Mouse (Mus musculus): ENCODE measurements around the gene Phgr1.

The Phgr1 gene

GRCm38 (mm10) chr2:118751896-118752791 is 20.4 kb upstream of the Phgr1 start:
- DNase-seq = peak; percentile 97

- peak; percentile 86 for DNase-seq
Measured at GRCm38 (mm10) chr2:118752792-118753108, 19.8 kb upstream of the Phgr1 start.

- peak; percentile 78 for DNase-seq
Measured at GRCm38 (mm10) chr2:118754143-118754542, 18.4 kb upstream of the Phgr1 start.

GRCm38 (mm10) chr2:118755407-118755806 is 17.2 kb upstream of the Phgr1 start:
- peak; percentile 79 for DNase-seq

DNA sequence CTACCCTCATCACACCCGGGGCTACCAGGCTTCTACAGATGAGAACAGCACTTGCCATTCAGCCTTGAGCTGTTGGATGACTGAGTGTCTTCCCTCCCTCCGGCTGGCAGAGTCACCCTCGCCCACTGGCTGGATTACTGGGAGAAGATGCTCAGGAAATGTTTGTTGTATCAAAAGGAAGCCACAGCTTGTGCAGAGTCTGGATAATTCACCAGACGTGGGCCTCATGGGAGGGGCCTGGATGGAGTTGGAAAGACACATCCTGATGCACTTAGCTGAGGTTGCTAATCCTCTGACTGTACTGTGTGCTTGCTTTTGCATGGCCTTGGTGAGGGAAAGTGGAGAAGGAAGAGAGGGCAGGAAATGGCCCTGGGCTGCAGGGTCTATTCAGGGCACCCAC is 16.5 kb upstream of the Phgr1 start:
- DNase-seq = no peak

DNA sequence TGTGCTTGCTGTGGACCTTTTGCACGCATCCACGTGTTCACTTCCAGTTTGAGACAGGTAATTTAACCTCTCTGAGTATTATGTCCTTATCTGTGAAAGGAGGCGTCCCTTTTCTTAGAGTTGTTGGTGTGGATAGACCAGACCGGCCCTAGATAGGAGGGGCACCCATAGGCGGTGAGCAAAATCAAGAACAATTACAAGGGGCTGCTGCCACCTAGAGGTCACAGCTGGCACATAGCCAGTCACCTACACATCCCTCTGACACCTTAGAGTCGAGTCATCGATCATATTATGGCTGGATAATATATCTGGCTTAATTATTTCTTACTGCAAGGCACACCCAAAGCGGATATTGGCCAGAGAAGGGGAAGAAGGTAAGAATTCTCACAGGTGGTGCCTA is 12.7 kb upstream of the Phgr1 start:
- DNase-seq = peak; percentile 93

DNA sequence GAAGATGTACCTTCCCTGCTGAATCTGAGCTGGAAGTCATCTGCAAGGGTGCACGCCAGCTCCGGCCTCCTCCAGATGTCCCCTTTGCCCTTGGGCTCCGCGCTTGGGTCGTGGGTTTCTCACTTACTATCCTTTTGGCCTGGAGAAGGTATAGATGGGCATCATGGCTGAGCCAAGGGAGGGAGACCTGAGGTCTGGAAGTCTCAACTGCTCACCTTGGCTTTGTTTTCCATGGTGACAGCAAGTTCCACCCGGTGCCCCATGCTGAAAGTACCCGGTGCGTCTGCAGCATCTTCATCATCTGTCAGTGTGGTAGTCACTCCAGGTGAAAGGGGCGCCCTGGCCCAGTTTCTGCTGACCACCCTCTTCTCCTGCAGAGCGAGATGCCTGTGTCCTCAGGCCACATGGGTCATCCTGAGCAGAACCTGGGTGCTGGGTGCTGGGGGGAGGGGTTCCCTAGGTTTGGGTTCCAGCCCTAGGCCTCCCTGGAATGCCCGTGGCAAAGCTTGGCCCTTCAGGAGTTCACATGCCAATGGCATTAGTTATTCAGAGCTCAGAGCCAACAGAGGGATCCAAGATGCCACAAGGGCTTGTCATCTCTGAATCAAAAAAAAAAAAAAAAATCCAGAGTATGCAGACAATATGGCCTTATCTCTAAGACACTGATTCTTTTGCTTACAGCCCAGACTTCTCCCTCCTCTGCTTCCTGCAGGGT is 12.1 kb upstream of the Phgr1 start:
- peak; percentile 93 for DNase-seq

DNA sequence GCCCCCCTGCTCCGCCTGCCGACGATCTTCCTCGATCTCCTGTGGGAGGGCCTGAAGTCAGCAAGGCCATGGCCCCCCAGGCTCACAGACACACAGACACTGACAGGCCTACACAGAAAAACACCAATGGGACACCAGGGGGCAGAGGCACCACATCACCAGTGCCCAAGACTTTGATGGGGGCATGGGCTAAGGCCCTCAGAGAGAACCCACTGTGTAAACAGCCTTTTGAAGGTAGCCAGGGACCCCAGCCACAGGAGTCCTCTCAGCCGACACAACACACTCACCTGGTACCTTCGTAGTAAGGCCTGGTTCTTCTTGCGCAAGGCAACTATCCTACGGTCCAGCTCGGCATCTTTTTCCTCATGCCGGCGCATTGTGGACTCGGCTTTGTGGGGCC is 11.2 kb upstream of the Phgr1 start:
- DNase-seq = peak; percentile 94

GRCm38 (mm10) chr2:118761906-118762783 is 10.4 kb upstream of the Phgr1 start, which contains the start of gene Ccdc9b:
Ccdc9b (minus strand) TSS chr2:118762661.
- peak; percentile 99 for DNase-seq

GRCm38 (mm10) chr2:118762784-118763148 is 9.8 kb upstream of the Phgr1 start:
- no peak for DNase-seq

GRCm38 (mm10) chr2:118763469-118763868 is 9.1 kb upstream of the Phgr1 start:
- peak; percentile 98 for DNase-seq

- peak; percentile 93 for DNase-seq
Measured at GRCm38 (mm10) chr2:118764094-118764831, 8.3 kb upstream of the Phgr1 start.

DNA sequence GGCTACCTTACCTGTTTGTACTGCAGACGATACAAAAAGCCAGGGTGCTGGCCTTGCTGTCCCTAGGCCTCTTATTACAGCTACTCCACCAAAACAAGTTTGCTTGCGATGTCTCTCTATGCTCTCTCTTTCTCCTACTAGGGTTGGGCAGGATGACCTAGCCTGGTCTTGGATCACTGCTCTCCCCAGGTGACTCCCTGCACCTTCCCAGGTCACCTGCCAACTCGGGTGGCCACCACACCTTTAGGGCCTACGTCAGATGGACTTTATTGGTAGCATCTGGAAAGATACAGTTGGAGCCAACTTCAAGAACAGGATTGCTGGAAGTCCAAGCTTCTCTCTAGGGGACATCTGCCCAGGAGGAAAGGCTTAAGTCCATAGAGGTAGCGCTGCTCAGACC is 7.7 kb upstream of the Phgr1 start:
- DNase-seq = peak; percentile 90

DNA sequence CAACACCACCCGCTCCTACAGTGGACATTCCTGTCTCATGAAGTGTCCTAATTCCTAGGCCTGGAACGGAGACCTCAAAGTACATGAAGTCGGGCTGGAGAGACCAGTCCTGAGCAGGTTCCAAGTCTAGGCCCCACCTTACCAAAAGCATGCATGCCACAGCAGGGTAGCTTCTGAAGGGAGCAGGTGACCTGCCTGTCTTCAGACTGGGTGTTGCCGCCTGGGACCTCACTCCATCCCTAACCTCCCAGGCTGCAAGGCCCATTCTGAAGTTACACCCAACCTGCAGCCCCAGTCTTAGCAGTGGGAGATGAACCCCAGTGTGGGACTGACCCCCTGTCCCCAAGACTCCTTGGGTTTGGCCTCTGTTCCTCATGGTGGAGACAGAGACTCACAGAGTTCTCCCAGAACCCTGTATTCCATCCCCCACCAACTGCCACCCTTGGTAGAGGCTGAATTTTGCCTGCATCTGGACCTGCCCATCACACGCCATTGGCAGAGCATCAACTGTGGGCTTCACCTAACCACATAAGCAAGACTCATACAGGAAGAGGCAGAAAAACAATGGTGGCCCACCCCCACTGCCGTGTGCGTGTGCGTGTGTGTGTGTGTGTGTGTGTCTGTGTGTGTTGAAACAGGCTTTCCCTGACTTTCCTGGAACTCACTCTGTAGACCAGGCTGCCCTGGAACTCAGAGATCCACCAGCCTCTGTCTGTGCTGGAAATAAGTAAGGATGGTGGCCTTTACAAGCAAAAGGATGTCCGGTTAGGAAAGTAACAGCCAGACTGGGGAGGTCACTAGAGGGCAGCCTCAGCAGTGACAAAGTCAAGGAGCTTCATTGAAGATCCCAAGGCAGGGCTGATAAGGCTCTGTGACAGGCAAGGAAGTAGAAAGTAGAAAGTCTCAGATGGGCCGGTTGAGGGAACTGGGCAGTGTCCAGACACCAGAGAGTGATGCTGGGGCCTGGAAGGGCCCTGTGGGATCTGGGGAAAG is 6.2 kb upstream of the Phgr1 start:
- peak; percentile 91 for DNase-seq

DNA sequence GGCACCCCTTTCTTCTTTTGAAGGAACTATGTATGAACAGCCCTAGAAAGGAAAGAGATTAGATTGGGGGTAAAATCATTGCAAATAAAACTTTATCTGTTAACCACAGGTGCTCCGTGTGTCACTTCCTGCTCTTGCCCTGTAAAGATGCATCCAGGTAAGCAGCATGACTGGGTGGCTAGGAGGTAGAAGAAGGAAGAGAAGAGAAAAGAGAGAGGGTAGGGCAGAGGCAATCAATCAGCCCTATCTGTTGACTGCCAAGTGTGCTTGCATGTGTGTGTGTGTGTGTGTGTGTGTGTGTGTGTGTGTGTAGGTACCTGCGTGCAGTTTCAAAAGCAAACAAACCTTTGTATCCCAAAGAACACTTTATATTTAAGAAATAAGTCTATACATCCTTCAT is 2.0 kb downstream of the Phgr1 start:
- no peak for DNase-seq

DNA sequence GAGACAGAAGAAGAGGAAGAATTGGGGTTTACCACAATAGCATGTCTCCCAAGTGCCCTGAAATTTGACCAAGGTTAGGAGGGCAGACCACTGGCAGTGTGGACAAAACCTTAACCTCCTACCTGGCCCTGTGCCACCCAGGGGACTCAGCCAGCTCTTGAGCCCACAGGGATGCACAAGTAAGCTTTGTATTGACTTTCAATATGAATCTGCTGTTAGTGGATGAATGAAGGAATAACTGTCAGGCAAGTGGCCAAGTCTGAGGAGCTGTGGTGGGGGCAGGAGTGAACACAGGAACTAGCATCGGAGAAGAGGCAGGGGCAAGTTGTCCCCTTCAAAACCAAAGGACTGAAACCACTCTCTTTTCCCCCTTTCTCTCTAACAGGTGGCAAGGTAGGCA is 2.8 kb downstream of the Phgr1 start:
- DNase-seq = peak; percentile 84

DNA sequence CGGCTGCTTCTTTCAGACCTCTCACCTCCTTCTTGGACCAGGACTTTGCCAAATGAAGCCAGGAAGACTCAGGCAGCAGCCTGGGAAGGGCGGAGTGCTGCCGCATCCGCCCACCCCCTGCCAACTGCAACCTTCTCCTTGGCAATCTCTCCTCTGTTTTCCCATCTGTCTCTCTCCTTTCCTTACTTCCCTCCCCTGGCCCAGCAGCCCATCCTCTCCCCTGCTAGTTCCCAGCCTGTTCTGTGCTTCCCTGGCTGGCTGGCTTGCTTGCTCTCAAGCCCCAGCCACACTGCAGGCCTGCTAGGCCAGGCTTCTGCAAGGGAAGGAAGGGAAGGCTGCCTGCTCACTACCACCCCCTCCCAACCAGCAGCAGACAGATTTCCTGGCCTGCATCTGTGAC is 3.3 kb downstream of the Phgr1 start:
- DNase-seq = peak; percentile 91

GRCm38 (mm10) chr2:118776295-118776694 is 3.7 kb downstream of the Phgr1 start:
- DNase-seq = no peak

DNA sequence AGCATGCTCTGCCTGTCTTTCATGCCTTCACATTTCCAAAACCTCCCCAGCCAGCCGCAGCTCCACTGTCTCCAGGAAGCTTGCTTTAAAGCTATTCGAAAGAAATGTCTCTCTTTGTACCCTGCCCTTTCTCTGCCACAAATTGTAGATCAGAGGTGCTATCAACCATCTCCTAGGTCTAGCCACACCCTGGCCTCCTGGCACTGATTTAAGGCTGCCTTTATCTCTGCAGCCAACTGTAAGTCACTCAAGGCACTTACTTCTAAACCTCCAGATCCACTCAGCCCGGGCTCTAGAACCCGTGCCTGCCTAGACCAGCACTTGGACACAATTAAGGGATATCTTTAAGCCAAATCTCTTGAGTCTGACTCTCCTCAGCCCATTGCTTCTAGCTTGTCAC is 5.8 kb downstream of the Phgr1 start:
- DNase-seq = peak; percentile 77

DNA sequence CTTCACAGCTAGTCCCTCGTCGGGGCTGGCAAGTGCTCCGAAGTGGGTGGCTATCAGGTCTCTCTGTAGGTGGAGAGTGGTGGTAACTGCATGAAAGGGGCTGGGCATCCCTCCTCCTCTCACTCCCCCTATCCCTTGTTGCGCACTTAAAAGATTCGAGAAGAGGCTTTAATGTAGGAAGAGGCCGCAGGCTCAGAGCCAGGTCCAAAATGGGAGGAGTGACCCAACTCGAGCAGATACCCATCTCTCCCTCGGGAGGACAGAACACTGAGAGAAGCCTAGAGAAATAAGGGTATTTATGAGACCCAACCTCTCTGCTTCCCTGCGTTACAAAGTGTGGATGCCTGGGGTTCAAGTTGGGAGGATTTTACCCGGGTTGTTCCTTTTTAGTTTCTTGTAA is 6.5 kb downstream of the Phgr1 start:
- DNase-seq = no peak
